Mouse (Mus musculus): ENCODE data around the gene Senp1. TPM values are rescaled to one million over a fixed set of nuclear protein-coding genes. Genes with fewer than 3 reads are reported as not detected.

Gene Senp1
- total RNA-seq, 2 experiments from 2014 or later: 6.1 to 6.3 TPM

DNA sequence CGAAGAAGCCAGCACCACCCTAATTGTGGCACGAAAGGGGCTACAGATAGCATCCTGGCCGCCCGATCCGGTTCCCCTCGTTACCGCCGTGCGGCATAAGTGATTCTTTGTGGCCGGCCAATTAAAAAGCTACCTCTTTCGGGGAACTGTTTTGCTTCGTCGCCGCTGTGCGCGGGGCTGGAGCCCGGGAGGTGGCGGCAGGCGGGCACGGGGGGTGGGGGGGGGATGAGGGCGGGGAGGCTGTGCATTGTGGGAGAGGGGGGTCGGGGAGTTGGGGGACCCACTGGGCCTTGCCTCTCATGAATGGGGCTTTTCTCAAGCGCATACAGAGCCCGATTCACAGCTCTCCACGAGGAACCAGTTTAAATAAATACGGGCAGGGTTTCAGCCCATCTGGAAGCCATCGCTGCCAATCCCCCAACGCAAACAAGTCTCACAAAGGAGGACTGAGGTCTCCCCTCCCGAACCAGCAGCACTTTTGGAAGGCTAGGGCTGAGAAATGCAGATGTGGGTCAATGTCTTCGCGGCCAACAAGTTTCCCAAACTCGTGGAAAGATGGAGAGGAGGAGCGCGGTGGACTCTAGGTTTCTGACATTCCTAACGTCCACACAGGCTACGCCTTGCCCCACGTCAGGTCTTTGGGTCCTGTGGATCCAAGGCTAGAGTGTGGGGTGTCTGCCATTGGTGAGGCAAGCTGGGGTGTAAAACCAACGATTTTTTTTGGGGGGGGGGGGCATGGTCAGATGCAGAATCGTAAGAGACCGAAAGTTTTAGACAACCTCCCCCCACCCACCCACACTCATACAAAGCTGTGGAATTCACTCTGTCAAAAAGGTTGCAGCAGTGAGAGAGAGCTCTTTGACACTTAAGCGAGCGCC lies 91.2 kb downstream of the Senp1 start:
- no peak for DNase-seq (ENCODE audit: low spot score)

DNA sequence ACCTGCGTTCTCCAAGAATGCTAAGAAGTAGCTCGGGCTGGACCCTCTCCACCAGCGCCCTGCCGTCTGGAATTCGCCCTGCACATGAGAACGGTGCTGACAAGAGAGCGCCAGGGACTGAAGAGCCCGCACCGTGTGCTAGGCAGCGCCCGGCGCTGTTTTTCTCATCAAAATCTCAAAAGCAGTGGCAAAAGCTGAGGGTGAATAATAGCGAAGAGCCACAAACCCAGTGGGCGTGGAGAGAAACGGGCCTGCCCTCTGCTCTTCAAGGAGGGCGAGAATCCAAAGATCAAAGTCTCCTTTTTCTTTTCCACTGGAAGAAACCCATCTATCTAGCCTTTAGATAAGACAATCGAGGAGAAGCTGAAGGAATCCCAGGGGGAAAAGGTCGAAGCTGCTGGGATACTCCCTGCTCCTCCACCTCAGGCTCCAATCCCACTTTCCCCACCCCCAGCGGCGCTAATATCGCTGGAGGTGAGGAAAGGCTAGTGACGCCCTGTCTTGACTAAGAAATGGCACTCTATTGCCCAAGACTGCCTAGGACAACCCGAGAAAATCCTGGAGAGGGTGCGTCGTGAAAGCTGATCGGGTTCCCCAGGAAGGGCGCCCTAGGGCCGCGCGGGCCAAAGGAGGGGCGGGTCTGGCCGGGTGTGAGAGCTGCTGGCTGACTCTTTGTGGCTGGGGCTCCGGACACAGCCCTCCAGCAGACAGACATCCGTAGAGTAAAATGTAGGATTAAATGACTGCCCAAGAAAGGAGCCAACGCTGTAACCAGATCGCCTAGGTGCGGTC lies 92.0 kb downstream of the Senp1 start:
- DNase-seq (ENCODE audit: low spot score): no peak

DNA sequence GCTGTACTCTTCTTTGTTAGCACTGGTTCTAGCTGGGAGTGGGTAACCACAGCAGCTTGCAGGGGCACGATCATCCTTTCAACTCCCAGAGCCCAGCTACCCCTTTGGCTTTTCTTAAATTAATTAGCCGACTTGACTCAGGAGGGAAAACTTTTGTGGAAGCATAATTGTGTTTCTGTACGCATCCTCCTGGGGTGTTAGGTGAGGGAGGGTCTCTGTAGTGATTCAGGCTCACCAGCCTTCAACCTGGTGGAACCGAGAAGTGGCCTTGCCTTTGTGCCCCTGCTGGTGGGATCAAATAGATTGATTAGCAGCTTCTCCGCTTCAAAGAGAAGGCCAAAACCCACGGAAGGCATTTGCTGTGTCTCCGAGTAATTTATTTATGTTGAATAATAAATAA lies 93.6 kb downstream of the Senp1 start:
- DNase-seq (ENCODE audit: low spot score): no peak

DNA sequence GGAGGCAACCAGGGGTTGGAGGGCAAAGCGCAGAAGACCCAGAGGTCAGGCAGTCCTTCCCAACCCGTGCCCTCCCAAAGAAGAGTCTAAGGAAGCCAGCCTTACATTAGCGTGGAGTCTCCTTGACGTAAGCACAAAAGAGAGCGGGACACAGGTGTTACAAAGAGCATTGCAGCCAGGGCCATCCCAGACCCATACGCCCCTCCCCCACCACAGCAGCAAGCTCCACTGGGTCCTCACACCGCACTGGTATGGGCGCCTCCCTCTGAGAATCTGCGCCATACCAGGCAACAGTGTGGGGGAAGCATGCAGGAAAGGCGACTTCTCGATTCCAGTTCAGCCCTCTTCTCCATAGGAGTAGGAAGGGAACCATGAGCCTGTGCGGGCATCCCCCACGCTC lies 94.0 kb downstream of the Senp1 start:
- DNase-seq (ENCODE audit: low spot score): no peak

DNA sequence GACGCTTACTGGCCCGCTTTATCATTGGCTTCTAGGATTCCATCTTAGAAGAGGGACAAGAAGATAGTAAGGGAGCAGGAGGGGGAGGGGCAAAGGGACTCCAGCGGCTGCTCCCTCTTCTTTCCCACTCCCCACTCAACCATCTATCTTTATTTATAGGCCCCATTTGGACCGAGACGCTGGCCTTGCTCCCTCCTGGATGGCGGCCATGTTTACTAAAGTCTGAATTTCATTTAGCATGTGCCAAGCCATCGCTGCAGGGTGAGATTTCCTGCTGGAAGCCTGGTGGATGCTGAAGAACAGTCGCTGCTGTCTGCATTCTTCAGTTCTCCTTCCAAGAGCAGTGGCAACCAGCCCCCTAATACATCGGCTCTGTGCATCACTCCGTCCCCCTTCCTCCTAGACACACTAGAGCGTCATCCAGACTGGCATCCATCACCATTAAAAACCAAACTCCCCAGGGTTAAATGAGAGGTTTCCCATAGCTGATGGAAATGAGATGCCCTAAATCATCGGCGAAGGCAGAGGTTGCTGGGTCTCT lies 96.8 kb downstream of the Senp1 start:
- no peak for DNase-seq (ENCODE audit: low spot score)

DNA sequence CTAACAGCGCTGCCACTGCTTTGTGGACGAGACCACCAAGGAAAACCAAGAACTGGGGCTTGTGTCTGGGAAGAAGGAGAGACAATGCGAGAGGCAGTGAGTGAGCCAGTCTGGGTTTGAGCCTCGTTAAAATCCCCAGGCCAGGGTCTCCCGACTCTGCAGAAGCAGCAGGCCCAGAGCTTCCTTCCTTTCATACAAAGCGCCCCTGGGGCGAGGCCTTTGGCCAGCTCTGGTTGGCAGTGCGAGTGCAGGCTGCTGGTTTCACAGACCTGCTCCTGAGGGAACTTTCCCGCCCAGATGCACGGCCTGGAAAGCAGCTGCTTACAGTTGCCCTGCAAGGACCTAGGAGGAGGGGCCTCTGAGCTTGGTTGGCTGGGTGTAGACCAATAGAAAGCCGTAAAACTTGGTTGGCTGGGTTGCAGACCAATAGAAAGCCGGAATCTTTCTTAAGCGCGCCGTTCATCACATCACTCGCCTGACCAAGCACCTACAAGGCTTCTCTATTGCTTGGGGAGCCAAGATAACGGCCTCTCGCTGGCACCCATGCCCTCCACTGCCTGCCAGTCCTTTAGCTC lies 100.7 kb downstream of the Senp1 start:
- peak; percentile 79 for DNase-seq (ENCODE audit: low spot score)

DNA sequence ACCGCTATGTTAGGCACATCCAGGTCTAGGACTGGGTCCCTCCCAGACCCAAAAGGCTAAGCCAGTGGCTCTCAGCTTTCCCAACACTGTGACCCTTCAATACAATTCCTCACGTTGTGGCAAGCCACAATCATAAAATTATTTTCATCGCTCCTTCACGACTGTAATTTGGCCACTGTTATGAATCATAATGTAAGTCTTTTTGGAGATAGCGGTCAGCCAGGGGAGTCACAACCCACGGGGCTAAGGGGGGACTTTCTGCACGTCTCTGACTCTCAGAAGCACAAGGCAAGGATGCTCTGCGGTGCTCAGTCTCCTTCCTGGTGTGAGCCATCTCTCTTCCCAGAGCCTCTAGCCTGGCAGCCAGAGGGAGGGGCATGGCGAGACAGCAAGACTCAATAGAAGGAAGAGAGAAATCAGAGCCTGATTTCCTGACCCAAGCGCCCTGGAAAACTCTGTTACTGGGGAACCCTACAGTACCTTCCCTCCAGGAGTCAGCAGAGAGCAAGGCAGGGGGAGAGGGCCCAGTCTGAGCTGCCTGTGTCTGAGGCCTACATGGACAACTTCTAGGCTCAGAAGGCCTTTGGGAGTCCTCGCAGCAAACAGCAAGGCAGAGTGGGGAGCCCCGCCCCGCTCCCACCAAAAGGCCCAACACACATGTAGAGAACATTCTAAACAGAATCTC lies 101.4 kb downstream of the Senp1 start:
- no peak for DNase-seq (ENCODE audit: low spot score)

DNA sequence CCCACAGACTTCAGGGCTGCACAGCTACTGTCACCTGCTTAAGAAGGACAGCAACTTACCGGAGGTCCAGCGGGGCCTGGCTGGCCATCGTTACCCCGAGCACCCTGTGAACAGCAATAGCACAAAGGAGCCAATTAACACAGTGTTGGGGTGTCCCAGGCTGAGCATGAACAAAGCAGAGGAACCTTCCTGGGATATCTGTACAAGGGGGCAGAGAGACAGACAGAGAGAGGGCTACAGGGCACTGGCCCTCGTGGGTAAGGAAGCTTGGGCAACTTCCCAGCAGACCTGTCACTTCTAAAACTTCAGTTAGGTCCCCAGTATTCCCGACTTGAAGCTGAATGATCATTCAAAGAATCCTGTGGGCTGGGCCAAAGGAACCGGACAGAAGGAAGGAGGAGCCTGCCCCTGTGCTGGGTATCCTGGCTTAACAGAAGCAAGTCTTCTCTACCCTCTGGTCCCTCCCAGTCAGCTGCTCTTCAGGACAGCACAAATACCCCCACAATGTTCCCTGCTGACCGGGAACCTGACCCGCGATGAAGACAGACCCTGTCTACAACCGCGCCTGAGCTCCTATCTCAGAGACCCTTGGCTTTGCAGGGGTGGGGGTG lies 102.2 kb downstream of the Senp1 start:
- no peak for DNase-seq (ENCODE audit: low spot score)

DNA sequence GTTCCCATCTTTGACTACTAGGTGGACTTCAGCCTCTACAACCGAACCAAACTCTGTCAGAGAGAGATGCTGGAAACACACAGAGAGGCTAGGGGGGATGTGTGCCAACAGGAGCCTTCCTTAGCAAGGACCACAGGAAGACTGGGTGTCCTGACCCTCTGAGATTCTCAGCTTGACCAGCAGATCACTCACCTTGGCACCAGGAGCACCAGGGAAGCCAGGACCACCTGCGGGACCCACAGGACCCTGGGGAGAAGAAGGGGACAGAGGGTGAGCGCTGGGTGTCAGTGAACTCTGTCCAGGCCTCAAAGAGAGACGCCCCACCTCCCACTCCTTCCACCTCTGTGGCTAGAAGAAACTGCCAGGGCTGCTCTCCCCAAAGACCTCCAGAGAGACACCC lies 102.8 kb downstream of the Senp1 start:
- DNase-seq (ENCODE audit: low spot score): no peak

DNA sequence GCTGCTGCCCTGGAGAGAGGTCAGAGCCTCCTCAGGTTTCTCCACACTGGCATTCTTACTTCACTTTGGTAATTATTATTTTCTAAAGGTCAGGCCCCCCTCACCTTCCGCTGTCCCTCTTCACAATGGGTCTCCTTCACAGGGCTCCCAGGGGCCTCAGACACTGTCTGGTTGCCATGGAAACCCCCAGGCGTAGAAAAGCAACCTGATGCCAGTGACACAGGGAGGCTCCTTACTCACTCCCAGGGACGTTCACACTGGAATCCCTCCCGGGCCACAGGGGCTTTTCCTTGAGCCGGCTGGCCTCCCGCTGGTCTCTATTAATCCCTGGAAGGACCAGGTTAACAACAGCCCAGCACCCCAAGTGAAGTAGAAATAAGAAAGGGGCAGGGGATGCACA lies 103.4 kb downstream of the Senp1 start:
- DNase-seq (ENCODE audit: low spot score): no peak

DNA sequence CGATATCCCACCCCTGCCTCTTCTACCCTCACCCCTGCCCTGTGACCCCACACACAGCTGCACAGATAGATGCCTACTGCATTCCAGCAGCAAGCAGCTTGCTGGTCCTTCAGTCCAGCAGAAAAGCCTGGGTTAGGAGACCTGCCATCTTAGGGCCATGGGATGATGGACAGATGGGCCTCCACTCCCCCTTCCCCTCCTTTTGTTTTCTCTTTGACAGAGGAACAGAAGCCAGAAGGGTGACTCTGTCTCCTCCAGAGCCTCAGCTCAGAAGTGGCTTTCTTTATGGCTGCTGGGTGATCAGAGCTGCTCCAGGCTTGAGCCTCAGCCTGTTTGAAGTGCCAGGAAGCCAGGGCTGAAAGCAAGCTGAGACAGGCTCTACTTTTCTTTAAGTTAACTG lies 104.0 kb downstream of the Senp1 start:
- DNase-seq (ENCODE audit: low spot score): no peak

Other genes with a start within 250 kb of the Senp1 start
- 10 to 100 TPM in 1 of 2 experiments, 1 to 10 TPM in 1; 6.2 to 10.3 TPM for gene Hdac7, start 249.2 kb downstream of the Senp1 start, total RNA-seq (2021)
- under 1 TPM; 0.09 TPM for gene Vdr, start 183.1 kb downstream of the Senp1 start, total RNA-seq (2021)
- gene Tmem106c, start 129.5 kb downstream of the Senp1 start, total RNA-seq (2021): 1 to 10 TPM; 5.8 to 7.4 TPM
- under 1 TPM; 0.19 to 0.37 TPM for gene Col2a1, start 89.0 kb downstream of the Senp1 start, total RNA-seq (2021)
- gene Pfkm, start 1.2 kb downstream of the Senp1 start, total RNA-seq (2021): 1,000 to 10,000 TPM; 2,870 to 2,899 TPM
- gene Asb8, start 71.9 kb upstream of the Senp1 start, total RNA-seq (2021): 100 to 1,000 TPM; 113 to 114 TPM
- gene Ccdc184, start 73.4 kb upstream of the Senp1 start, total RNA-seq (2021): not detected
- not detected for gene Olfr288, start 101.8 kb upstream of the Senp1 start, total RNA-seq (2021)
- not detected for gene Gm44579, start 127.2 kb upstream of the Senp1 start, total RNA-seq (2021)
- not detected for gene Olfr287, start 127.3 kb upstream of the Senp1 start, total RNA-seq (2021)
- gene Olfr286, start 140.7 kb upstream of the Senp1 start, total RNA-seq (2021): not detected
- gene H1fnt, start 163.5 kb upstream of the Senp1 start, total RNA-seq (2021): not detected
- gene Zfp641, start 202.4 kb upstream of the Senp1 start, total RNA-seq (2021): 10 to 100 TPM in 1 of 2 experiments, 1 to 10 TPM in 1; 9.5 to 14.4 TPM
- gene Olfr285, start 223.6 kb upstream of the Senp1 start, total RNA-seq (2021): not detected
- not detected for gene Olfr284, start 247.2 kb upstream of the Senp1 start, total RNA-seq (2021)

Measured in gastrocnemius, adult 18-20 months (tissue).